Mouse (Mus musculus) intestine, postnatal 0 days (tissue): ENCODE data around the gene Enpp4. TPM values are rescaled to one million over a fixed set of nuclear protein-coding genes. Genes with fewer than 3 reads are reported as not detected.

Experiments
- ATAC-seq: fragments of 200-750 bp; cut with Nextera tagmentation; 2 replicates; pipeline ENCODE4 v1.8.0; 2017; ENCODE audit warnings: mild to moderate bottlenecking, moderate TSS enrichment, moderate library complexity
- H3K27ac ChIP-seq: fragments of 300-500 bp; sonication (generic); 2 replicates; pipeline ENCODE4 v1.5.1; 2014; ENCODE audit warnings: mild to moderate bottlenecking, low read depth, low read length, moderate library complexity
- H3K27me3 ChIP-seq: fragments of 300-500 bp; sonication (generic); replicated peaks from 2 replicates; pipeline ENCODE4 v1.6.1; 2014; ENCODE audit warnings: low read length, mixed read lengths; ENCODE audit not compliant: control insufficient read depth, insufficient read depth
- H3K36me3 ChIP-seq: fragments of 300-500 bp; sonication (generic); 2 replicates; pipeline ENCODE4 v1.6.1; 2014; ENCODE audit warnings: mild to moderate bottlenecking, moderate library complexity; ENCODE audit not compliant: control insufficient read depth, insufficient read depth
- H3K4me1 ChIP-seq: fragments of 300-500 bp; sonication (generic); replicated peaks from 2 replicates; pipeline ENCODE4 v1.6.1; 2014; ENCODE audit warnings: antibody characterized with exemption, low read length, mixed read lengths; ENCODE audit not compliant: control insufficient read depth, insufficient read depth
- H3K4me2 ChIP-seq: fragments of 300-500 bp; sonication (generic); replicated peaks from 2 replicates; pipeline ENCODE4 v1.6.1; 2014; ENCODE audit warnings: low read depth, mild to moderate bottlenecking, moderate library complexity
- H3K4me3 ChIP-seq: fragments of 300-500 bp; sonication (generic); 2 replicates; pipeline ENCODE4 v1.5.1; 2014; ENCODE audit warnings: low read depth, low read length
- H3K9ac ChIP-seq: fragments of 300-500 bp; sonication (generic); 2 replicates; pipeline ENCODE4 v1.6.1; 2014; ENCODE audit warnings: mild to moderate bottlenecking, low read depth, low read length
- H3K9me3 ChIP-seq: fragments of 300-500 bp; sonication (generic); 2 replicates; pipeline ENCODE4 v1.6.1; 2016; ENCODE audit warnings: mixed run types; ENCODE audit not compliant: control insufficient read depth
- CTCF ChIP-seq: sonication (generic); IDR thresholded peaks from 2 replicates; pipeline ENCODE4 v1.5.1; 2016; ENCODE audit warnings: low read depth, mild to moderate bottlenecking, control low read depth, antibody characterized with exemption, moderate library complexity
- WGBS: fragments of 180-500 bp; shearing (Covaris S2); extraction: QIAGEN DNeasy Blood & Tissue Kit; methylation state at CpG from one replicate; pipeline ENCODE4 v1.1.7; 2014; 5-methylcytosine and 5-hydroxymethylcytosine counted together
- polyA plus RNA-seq: library from polyadenylated mRNA; unstranded; fragments of >200 nt; fragmentation: Nextera tagmentation; extraction: Ambion mirVana; gene quantifications from 2 replicates; pipeline ENCODE4 v1.2.1, GENCODE M21; 2015

Gene Enpp4
- polyA plus RNA-seq, 1 experiment from 2014 or later, result 3.1 TPM

DNA sequence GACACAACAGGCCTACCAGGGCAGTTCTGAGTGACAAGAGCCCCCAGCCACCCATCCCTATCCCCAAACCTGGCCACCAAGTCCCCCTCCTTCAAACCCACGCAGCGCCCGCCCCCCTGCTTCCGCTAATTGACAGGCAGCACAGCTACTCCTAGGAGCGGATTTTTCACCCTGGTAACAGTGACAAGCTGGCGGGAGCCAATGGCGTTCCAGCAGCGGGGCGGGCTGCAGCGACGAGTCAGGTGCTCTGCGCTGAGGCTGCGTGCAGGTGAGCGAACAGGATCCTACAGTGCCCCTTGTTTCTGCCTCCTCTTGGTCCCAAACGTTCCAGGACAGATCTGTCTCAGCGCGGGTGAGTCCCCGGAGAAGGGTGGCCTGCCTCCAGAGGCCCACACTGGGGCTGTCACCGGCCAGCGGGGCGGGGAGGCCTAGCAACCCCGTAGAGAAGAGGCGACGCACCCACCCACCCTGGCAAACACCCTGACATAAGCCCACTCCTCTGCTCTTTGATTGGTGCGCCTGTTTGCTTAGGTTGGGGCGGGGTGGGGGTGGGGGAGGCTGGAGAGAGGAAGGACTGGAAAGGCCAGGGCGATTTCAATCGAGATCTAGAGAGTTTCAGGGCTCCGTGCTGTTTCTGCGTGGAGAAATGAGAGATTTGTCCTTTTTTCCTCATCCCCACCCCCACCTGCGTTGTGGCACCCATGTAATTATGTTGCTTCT, 26.8 kb downstream of the Enpp4 start, which contains the start of gene Enpp5:
Enpp5 (plus strand) TSS at position 183 of the 720 bp plus-strand sequence.
- Histone ChIP-seq H3K9ac (peak within 1 kb of the TSS; percentile 68), H3K4me2 (peak within 1 kb of the TSS; percentile 94), H3K4me1 (0 out of 2 replicates have a peak, but pooled peaks cover 8% of the 10 kb centered on the region), H3K27me3 (no peaks in the 10 kb centered on the region), H3K27ac (peak within 1 kb of the TSS; percentile 67; the same call in 1 of the 2 replicates), H3K9me3 (no peaks in the 10 kb centered on the region), H3K36me3 (peaks cover 8% of the 10 kb centered on the region; the same call in 1 of the 2 replicates), H3K4me3 (peak within 1 kb of the TSS; percentile 67)
- WGBS, result under 1% methylated on average over 31 of the region's 31 CpGs
- peak; percentile 97 for ATAC-seq
- peak; percentile 18; the same call in 1 of the 2 replicates for TF ChIP-seq CTCF

DNA sequence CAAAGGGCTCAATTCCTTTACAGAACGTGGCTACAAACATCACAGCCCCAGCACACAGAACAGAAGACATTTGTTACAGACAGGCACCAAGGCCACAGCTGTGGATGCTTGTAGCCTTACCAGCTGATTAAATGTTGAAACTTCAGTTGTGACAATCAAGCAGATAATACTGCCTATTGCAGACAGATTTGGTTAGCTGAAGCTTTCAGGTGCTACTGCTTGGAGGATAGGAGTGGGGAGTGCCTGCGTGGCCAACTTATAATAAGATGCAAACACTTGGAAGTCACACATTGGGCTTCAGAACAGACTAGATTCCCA, 27.8 kb downstream of the Enpp4 start:
- Histone ChIP-seq H3K4me3 (no peak overlapping the region), H3K36me3 (peaks cover 8% of the 10 kb centered on the region; the same call in 1 of the 2 replicates), H3K9me3 (no peaks in the 10 kb centered on the region), H3K27me3 (no peaks in the 10 kb centered on the region), H3K9ac (no peak overlapping the region), H3K27ac (0 out of 2 replicates have a peak overlapping the region, but pooled peaks have one; percentile 21), H3K4me2 (0 out of 2 replicates have a peak overlapping the region, but pooled peaks have one; percentile 30), H3K4me1 (0 out of 2 replicates have a peak, but pooled peaks cover 8% of the 10 kb centered on the region)
- no peak for ATAC-seq
- 53% methylated on average over 2 of the region's 2 CpGs for WGBS
- TF ChIP-seq CTCF, result no peak

DNA sequence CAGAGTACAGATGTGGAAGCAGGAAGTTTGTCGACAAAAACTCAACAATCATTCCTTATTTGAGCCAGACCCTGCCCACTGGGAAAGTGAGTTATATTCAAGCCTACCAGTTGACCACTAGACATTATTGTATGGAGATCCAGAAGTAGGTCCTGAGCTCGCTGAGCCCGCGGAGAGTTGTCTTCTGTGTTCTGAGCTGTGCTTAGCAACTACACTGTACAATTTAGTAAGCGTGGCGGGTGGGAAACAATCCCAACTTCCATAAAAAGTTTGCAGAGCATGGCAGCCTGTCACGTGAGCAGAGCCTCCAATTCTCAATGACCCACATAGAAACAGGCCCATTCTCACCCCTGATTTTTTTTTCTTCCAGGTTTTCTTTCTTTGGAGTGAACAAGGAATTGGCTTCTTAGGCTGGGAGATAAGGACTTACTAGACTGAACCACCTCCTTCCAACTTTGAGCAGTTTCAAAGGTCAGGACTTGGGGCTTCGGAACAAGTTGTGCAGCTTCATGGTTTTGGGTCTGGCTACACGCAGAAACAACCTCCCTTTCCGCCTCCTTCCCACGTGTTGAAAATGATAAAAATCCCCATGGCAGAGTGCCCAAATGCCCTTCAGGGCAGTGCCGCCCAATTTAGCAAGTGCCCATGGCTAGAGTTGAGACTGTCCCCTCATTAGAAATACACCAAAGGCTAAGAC, 28.3 kb downstream of the Enpp4 start:
- no peak for ATAC-seq
- H3K9me3 ChIP-seq, result no peaks in the 10 kb centered on the region
- H3K4me2 ChIP-seq, result 0 out of 2 replicates have a peak overlapping the region, but pooled peaks have one; percentile 30
- H3K27ac ChIP-seq, result peak overlapping the region; percentile 21; the same call in 1 of the 2 replicates
- WGBS, result 57% methylated on average over 12 of the region's 12 CpGs
- TF ChIP-seq CTCF, result no peak
- H3K9ac ChIP-seq, result no peak overlapping the region
- H3K36me3 ChIP-seq, result peaks cover 8% of the 10 kb centered on the region; the same call in 1 of the 2 replicates
- no peak overlapping the region for H3K4me3 ChIP-seq
- H3K4me1 ChIP-seq, result 0 out of 2 replicates have a peak, but pooled peaks cover 8% of the 10 kb centered on the region
- no peaks in the 10 kb centered on the region for H3K27me3 ChIP-seq

DNA sequence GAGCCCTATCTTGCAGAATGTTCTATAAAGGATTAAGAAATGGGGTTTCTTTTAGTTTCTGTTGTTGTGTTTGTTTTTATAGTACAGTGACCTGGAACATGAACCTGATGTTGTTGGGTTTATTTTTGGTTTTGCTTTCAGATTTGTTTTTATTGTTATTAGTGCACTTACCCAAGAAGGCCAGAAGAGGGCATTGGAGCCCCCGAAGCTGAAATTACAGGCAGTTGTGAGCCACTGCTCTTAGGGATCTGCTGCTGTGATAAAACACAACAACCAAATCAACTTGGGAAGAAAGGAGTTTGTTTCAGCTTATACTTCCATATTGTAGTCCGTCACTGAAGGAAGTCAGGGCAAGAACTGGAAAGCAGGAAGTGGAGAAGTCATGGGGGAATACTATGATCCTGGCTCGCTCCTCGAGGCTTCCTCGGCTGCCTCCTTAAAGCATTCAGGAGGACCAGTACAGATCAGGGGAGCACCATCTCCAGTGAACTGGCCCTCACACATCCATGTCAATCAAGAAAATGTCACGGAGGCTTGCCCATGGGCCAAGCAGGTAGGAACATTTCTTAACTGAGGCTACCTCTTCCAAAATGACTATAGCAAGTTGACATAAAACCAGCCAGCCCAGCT, 29.4 kb downstream of the Enpp4 start:
- Histone ChIP-seq H3K36me3 (peaks cover 4% of the 10 kb centered on the region; the same call in 1 of the 2 replicates), H3K4me2 (peak overlapping the region; percentile 2; the same call in 1 of the 2 replicates), H3K9me3 (no peaks in the 10 kb centered on the region), H3K4me3 (no peak overlapping the region), H3K9ac (no peak overlapping the region), H3K27me3 (no peaks in the 10 kb centered on the region), H3K4me1 (0 out of 2 replicates have a peak, but pooled peaks cover 8% of the 10 kb centered on the region), H3K27ac (no peak overlapping the region)
- no peak for ATAC-seq
- TF ChIP-seq CTCF, result peak; percentile 80
- 52% methylated on average over 6 of the region's 6 CpGs for WGBS

DNA sequence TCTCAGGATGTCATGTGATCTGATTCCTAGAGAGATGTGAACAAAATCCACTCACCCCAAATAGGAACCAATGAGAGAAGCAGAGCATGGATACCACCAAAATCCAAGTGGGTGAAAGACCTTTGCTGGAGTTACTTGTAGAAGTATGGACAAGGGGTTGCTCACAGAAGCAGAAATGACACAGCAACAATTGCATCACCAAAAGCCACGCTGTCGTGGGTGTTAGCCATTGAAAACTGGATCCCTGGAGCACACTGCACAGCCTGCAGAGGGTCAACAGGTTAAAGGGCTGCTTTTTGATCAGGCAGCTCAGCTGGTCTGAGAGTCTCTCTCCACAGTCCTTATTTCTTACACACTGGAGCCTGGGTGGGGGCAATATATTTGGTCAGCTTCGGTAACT, 30.0 kb downstream of the Enpp4 start:
- Histone ChIP-seq H3K27ac (no peak overlapping the region), H3K4me2 (no peak overlapping the region), H3K4me3 (no peak overlapping the region), H3K4me1 (0 out of 2 replicates have a peak, but pooled peaks cover 8% of the 10 kb centered on the region), H3K9ac (no peak overlapping the region), H3K36me3 (no peaks in the 10 kb centered on the region), H3K9me3 (no peaks in the 10 kb centered on the region), H3K27me3 (no peaks in the 10 kb centered on the region)
- no peak for TF ChIP-seq CTCF
- WGBS, result 76% methylated on average over 3 of the region's 3 CpGs
- ATAC-seq, result no peak

DNA sequence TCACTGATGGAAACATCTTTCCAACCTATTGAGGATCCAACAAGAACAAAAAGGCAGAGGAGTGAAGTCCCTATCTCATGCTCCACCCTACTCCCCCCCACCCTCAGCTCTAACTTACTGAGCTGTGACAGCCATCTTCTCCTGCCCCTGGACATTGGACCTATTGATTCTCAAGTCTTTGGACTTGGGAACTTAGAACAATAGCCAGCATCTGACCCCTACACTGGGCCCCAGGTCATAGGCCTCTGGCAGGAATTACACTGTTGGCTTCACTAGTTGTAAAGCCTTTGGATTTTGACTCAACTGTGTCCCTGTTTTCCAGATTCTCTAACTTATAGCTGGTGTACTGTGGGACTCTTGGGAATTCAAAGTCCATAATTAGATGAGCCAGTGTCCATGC, 33.9 kb downstream of the Enpp4 start:
- H3K9me3 ChIP-seq, result no peaks in the 10 kb centered on the region
- H3K27me3 ChIP-seq, result no peaks in the 10 kb centered on the region
- no peaks in the 10 kb centered on the region for H3K36me3 ChIP-seq
- no peak overlapping the region for H3K9ac ChIP-seq
- no peak for TF ChIP-seq CTCF
- ATAC-seq, result 0 out of 2 replicates have a peak, but pooled peaks have one; percentile 45
- H3K4me3 ChIP-seq, result no peak overlapping the region
- 0 out of 2 replicates have a peak, but pooled peaks cover under 1% of the 10 kb centered on the region for H3K4me1 ChIP-seq
- H3K4me2 ChIP-seq, result no peak overlapping the region
- no peak overlapping the region for H3K27ac ChIP-seq
